Mouse (Mus musculus): Measurements from ENCODE around the gene Irgc1.
"Not testable (repeated sequence)": the region's sequence is repeated elsewhere in the genome, so short reads cannot be mapped to it uniquely, and the experiment has no call there.

Irgc1 gene

DNA sequence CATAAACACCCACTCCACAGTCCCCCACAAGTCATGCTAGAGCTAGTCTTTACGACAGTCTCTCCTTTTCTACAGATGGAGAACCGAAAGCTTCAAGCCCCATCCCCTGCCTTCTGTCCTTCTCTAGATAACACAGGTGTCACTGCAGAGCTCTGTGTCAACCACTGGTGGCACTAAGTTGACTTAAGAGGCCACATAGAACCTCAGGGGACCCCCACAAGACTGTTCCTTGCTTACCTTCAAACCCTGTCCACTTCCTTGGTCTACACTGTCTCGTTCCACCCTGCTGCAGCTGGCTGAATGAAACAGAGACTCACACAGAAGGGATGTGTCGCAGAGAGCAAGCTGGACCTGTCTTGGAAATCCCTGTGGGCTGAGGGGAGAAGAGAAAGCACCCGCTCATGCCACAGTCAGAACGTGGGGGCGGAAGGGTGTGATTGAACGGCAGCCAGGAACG is at the start of gene Irgc1:
TSS of gene Irgc1 (minus strand) at position 443 of the 457 bp plus-strand sequence.
- DNase-seq: peak; percentile 33

DNA sequence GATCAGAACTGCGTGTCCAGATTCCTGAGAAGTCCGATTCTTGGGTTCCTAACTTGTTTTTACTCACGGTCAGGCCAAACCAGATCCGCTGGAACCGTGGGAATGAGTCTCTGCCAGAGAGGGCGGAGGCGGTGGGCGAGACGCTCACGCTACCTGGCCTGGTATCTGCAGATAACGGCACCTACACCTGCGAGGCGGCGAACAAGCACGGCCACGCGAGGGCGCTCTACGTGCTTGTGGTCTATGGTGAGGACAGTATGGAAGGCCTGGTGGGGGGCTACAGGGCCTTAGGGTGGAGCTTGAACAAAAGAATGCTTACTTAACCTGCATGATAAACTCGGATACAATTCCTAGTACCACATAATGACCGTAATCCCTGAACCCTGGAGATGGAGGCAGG is 49.4 kb upstream of the Irgc1 start:
- DNase-seq: peak; percentile 66

GRCm38 (mm10) chr7:24500929-24501328 is 48.8 kb upstream of the Irgc1 start:
- peak; percentile 48 for DNase-seq

DNA sequence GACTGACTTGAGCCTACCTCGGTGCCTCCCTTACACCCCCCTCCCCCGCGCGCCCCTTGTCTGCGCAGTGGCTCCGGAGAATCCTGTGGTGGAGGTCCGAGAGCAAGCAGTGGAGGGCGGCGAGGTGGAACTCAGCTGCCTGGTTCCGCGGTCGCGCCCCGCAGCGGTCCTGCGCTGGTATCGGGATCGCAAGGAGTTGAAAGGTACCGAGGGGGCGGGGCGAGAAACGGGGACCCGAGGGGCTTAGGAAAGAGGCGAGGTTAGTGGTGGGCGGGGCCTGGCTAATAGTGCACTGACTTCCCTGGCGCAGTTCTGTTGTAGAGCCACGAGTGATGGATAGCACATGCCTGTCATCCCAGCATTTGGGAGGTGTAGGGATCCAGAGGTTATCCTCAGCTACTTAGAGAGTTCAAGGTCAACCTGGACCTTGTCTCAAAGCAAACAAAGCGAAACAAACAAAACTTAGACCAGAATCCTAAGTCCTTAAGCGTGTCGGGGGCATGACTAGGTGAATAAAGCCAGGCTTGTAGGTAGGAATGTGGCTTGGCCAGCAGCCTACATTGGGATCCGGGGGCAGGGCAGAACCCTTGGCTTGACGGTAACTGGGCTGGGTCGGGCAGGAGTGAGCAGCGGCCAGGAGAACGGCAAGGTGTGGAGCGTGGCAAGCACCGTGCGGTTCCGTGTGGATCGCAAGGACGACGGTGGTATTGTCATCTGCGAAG is 47.9 kb upstream of the Irgc1 start:
- DNase-seq: no peak

- DNase-seq: no peak
Observed at GRCm38 (mm10) chr7:24488303-24488702, 36.2 kb upstream of the Irgc1 start.

DNA sequence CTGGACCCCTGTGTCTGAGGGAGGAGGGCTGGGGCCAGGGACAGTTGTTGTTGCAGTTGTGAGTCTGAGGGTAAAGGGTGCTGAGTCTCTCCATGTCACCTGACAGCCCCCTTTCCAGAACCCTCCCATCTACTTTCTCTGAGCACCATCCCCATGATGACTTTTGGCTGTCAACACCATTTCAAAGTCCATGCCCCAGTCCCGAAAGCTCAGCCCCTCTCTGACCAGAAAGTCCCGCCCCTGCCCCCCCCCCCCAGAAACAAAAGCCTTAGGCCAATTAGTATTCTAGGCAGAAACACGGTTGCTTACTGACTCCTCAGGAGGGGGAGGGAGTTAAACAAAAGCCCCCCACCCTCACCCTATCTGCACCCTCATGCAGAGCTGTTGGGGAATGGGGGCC is 35.3 kb upstream of the Irgc1 start:
- DNase-seq: no peak

DNA sequence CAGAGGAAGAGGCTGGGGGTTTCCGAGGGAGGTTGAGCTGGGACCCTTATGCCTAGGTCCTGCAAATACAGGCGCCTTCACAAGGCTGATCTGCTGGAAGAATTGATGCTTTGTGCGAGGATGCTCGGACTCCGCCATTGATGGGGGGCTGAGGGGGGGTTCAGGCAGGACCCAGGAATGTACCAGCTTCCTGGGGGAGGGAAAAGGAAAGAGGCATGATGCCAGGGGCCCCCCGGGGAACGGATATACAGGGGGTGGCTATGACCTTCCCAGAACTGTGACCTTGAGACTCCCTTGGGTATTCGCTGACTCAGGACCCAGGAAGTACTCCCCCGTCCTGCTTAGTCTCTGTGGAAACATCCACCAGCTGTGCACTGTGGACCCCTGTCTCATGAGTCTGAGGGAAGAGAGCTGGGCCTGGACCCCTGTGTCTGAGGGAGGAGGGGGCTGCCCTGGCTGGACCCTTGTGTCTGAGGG is 34.6 kb upstream of the Irgc1 start:
- no peak for DNase-seq

- no peak for DNase-seq
Observed at GRCm38 (mm10) chr7:24485481-24485880, 33.4 kb upstream of the Irgc1 start.

- not testable (repeated sequence) for DNase-seq
Observed at GRCm38 (mm10) chr7:24483291-24483690, 31.2 kb upstream of the Irgc1 start.

DNA sequence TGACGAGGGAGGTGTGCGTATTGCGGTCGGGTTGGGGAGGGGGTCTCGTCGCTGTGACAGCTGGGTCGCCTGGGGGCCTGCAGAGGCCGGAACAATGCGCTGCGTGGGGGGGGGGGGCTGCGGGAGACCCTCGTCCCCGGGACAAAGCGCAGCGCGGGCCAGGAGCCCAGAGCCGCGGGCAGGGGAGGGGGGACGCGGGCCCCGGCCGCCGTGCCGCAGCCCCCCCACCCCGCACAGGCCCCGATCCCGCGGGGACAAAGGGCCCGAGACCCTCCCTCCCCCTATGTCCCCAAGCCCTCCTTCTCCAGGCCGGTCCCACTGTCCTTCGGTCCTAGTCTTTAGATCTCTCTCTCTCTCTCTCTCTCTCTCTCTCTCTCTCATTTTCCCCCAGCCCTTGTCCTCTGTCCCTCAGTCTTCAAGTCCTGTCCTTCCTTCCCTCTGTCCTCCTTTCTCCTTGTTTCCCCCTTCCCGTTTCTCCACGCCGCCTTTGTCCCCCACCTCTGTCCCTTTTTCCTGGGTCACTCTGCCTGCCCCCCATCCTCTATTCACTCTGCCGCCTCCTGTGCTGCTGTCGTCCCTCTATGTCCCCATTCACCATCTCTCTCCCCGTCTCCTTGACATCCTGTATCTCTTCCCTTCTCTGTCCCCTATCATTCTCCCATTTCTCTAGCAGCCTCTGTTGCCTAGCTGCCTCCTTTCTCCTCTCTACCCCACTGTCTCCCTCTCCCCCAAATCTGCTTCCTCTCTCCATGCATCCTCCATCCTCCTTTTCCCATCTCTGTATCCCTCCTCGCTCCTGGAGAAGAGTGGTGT is 30.3 kb upstream of the Irgc1 start:
- DNase-seq: no peak

DNA sequence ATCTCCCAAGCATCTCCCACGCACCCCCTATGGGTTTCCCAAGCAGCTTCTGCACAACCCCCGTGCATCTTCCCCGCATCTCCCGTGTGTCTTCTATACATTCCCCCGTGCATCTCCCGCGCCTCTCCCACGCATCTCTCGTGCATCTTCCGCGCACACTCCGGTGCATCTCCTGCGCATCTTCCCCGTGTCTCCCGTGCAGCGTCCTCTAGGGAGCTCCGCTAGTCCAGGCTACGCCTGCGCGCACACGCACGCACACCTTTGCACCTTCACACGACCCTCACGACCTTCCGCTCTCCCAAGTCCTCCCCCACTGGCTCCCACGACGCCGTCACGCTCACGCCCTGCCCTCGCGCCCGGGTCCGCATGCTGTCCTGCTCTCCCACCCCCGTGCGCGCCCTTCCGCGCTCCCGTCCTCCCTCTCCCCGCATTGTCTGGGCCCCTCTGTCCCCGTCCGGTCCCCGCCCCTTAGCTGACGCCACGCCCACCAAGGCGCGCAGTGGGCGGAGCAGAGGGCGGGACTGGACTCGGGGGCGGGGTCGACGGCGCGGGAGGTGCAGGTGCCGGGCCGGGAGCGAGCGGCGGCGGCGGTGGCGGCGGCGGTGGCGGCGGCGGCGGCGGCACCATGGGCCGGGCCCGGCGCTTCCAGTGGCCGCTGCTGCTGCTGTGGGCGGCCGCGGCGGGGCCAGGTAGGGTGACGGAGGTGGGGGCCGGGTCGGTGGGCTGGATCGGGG is 29.5 kb upstream of the Irgc1 start, which contains the start of gene Cadm4:
TSS of gene Cadm4 (plus strand) at position 550 of the 734 bp plus-strand sequence.
- peak; percentile 93 for DNase-seq

GRCm38 (mm10) chr7:24480986-24481473 is 28.9 kb upstream of the Irgc1 start:
- no peak for DNase-seq

DNA sequence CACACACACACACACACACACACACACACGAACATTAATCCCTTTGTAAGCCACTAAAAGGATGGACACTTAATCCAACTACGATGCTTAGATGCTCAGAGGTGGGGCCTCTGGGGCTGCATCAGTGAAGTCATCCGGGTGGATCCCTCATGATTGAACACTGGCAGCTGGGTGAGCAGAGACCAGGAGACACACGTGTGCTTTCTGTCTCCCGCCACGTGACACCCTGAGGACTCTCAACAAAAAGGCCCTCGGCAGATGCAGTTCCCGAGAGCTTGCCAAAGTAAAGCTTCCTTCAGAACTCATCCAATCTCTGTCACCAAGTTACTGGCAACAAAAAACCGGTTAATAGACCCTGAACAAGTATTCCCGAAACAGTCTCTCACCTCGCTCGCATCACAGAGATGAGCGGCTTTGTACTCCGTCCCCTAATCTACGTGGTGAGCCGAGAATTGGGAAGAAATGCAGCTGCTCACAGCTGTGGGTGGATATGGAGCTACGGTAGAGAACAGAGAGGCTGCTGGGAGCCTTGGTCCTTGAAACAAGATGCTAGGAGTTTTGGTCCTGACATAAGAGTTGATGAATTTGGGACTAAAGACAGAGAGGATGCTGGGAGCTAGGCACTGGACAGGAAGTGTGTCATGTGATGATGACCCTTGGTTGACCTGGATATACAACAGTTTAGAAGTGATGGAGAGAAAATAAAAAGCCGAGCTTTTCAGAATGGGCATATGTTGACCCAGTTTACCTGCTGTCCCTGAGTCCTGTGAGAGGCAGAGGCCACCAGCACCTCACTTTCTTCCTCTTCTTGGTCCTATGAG is 28.2 kb upstream of the Irgc1 start:
- DNase-seq: no peak

GRCm38 (mm10) chr7:24479685-24480084 is 27.6 kb upstream of the Irgc1 start:
- DNase-seq: no peak

- no peak for DNase-seq
Observed at GRCm38 (mm10) chr7:24478911-24479310, 26.8 kb upstream of the Irgc1 start.

DNA sequence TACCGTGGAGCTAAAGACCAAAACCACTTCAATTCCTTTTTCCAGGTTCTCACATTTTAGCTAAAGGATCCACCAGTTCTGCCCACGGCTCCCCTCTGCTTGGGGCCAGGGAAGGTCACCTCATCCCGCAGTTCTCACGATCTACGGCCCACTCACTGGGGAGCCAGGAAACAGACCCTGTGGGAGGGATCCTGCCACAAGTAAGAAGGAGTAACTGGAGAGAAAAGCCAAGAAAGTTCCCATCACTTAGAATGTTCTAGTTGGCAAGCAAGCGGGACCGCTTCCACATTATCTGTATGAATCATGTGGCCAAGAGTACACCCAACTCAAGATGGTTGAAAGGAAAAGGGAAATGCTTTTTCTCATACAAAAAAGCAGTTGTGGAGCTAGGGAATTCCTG is 24.8 kb upstream of the Irgc1 start:
- DNase-seq: no peak

DNA sequence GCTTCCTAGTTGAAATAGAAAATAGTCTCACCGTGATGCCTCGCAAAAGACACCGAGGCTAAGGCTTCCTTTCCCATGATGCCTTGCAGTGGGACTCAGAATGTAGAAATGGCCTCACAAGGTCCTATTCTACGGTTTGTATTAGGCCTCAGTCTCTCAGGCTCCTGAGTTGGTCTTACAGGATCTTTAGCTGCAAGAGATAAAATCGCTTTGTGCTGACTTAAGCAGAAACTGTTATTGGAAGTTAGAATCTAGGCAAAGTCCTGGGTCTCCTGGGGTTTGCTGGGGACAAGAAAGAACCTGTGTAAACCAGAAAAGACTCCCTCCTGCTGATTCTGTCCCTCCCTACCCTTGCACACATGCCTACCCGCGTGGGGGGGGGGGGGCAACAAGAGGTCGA is 24.2 kb upstream of the Irgc1 start:
- DNase-seq: no peak

- no peak for DNase-seq
Observed at GRCm38 (mm10) chr7:24474811-24475506, 22.9 kb upstream of the Irgc1 start.

GRCm38 (mm10) chr7:24473913-24474529 is 21.9 kb upstream of the Irgc1 start:
- DNase-seq: peak; percentile 71

DNA sequence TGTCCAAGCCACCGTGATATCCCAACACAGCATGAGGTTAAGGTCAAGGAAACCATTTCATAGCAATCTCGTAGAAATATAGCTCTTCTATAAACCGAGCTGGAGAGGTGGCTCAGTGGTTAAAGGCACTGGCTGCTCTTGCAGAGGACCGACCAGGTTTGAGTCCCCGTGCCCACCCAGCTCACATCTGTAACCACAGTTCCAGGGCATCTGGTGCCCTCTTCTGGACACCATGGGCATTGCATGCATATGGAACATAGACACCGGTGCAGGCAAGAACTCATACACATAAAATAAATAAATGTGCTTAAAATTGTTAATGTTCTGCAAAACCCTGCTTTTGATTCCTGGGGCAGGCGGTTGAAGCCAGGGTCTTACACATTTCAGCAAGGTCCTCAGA is 20.8 kb upstream of the Irgc1 start:
- DNase-seq: peak; percentile 52

DNA sequence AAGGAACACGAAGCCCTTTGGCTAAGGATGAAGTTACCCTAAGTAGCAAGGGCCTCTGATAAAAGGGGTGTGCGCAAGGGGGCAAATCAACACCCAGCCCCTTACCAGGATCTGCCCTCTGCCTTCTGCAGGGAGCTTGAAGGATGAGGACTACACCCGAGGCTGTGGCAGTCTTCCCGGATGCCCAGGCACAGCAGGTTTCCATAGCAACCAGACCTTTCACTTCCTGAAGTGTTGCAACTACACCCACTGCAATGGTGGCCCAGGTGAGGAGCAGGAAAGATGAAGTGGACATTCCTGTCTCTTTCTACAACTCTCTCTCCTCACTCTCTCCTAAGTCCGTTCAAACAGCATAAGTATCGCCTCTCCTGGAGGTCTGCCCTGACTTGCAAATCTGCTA is 20.3 kb upstream of the Irgc1 start:
- no peak for DNase-seq
